Mouse (Mus musculus) embryo, embryonic 9.5 days (tissue): ENCODE measurements at regions not wholly inside any gene's neighbourhood (a gene's known extent, or its start where the extent isn't known, plus 50 kb on each side); places are given as distances from the start of the nearest gene placed in this dataset.
A peak's percentile ranks its signal among the peaks of the same experiment; 100 is the strongest.

Source experiments
- DNase-seq: peaks from one replicate; pipeline ENCODE4 v3.0.0-alpha.2; 2017; ENCODE audit errors: extremely low spot score

DNA sequence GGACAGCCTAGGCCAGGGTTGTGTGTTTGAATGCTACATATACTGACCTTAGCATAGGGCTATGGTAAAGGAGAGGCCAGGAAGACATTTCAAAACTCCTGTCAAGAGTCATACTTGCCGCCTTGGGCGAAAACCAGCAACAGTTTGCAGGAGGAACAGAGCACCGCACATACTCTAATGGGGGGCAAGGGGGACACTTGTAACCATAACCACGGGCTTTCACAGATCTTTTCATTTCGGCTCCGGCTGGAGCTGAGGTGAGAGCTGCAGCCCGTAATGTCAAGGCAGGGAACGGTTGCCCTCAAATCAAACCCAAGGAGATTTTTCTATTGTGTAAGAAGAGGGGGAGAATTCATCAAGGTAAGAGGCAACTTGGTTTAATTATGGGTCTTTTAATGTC, 258.7 kb upstream of the Nt5e start:
- DNase-seq, result no peak

- no peak for DNase-seq
Observed at GRCm38 (mm10) chr9:88068881-88069304, 258.1 kb upstream of the Nt5e start.

DNA sequence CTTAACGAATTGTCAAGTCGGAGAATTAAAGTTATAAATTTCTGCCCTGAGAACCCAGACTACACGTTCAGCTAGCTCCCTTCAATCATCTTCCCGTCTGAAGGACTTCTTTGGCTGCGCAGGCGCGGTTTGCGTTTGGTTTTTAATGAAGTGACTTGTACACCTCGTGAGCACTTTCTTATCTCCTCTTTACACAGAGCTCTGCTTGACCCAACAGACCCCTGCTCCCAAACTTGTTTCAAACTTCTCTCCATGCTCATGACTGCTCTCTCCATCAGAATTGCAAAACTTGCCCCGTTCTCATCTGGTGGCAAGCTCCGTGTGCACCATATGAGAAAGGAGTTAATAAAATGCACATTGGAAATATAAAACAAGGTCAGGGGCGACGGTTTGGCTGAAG, 257.2 kb upstream of the Nt5e start:
- DNase-seq, result no peak

DNA sequence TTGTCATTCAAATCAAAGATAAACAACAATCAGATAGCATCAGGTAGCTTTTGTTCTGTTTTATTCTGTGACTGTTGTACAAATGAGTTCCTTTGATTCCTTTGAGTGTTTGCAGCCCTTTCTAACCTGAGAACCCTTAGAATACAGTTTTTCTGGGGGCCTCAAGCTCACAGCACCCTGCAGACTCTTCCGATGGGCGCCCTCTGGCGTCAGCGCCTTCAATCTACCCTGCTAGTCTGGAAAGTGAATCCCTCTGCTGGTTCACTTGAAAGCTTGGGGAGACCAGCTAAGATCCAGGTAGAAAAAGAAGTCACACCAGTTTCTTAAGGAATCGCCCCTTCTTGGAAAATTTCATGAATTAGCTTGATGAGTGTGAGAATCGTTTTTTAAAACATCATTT, 253.8 kb upstream of the Nt5e start:
- DNase-seq, result peak; percentile 43

DNA sequence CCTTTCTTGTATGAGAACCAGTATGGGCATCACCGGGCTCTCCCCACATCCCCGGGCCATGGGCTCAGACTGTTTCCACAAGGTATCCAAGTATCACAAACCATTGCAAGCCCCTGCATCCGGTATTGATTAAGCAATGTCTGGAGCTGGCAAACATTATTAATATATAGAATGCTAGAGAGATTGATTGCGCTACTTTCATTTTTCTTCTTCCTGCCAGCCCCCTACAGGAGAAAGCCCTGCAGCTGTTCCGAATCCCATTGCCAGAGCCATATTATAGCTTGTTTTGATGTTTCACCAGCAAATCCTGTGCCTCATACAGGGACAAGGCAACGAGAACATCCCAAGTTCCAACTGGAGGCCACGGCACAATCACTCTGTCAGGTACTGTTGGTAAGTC, 253.4 kb upstream of the Nt5e start:
- DNase-seq, result no peak

DNA sequence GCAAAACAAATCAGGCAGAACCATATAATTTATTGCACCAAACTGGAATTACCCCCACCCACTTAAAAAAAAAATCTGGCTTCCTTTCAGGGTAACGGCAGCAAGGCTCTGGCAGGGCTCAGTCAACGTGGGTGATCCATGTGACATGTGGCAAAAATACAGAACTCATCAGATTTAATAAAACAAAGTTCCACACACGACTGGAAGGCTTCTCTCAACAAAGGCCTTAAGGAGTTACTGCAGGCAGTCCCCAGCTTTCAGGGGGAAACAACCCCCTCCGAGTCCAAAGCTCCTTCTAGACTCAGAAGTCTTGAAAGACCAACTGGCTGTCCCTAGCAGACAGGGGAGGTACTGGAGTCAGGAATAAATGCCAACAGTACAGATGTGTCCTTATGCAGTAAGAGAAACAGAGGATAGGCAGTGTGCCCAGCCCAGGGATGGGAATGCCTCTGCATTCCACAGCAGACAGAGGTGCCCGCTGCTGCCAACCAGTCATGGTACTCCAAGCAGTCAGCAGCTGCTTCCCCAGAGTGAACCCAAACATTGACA, 244.0 kb upstream of the Nt5e start:
- DNase-seq, result no peak

GRCm38 (mm10) chr9:88085181-88085816, 241.7 kb upstream of the Nt5e start:
- no peak for DNase-seq

GRCm38 (mm10) chr9:88085866-88086265, 241.1 kb upstream of the Nt5e start:
- no peak for DNase-seq

- no peak for DNase-seq
Observed at GRCm38 (mm10) chr9:88091781-88092527, 235.0 kb upstream of the Nt5e start.

GRCm38 (mm10) chr9:88092561-88092960, 234.4 kb upstream of the Nt5e start:
- DNase-seq, result no peak

- no peak for DNase-seq
Observed at GRCm38 (mm10) chr9:88113094-88113493, 213.9 kb upstream of the Nt5e start.

GRCm38 (mm10) chr9:88120536-88120935, 206.5 kb upstream of the Nt5e start:
- DNase-seq, result no peak

DNA sequence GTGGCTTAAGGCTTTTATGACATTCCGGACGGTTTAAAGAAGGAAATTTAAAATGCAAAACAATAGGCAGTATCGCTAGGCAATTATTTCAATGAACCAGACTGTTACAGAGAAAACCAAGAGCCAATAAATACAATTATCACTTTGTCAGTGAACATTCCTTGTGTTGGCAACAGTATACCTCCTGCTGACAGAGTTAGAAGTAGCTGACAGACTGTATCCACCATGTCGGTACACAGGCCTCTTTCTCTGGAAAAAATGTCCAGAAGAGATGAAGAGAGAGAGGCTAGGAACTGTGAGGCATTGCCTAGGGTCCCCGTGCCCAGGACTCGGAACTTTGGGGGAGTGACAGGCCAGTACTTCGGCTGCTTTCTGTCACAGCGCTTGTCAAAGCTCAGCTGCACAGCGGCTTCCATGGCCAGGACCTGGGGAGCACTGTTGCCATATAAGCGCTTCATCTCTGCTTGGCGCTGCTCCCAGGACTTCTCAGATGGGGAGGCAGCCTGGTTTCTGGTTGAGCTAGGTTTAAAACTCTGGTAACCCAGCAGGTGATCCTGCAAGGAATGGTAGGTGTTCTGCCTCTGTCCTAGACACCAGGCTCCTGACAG, 205.9 kb upstream of the Nt5e start:
- no peak for DNase-seq

GRCm38 (mm10) chr9:88124322-88125005, 202.5 kb upstream of the Nt5e start:
- no peak for DNase-seq

- DNase-seq, result no peak
Observed at GRCm38 (mm10) chr9:88163025-88163780, 163.8 kb upstream of the Nt5e start.

DNA sequence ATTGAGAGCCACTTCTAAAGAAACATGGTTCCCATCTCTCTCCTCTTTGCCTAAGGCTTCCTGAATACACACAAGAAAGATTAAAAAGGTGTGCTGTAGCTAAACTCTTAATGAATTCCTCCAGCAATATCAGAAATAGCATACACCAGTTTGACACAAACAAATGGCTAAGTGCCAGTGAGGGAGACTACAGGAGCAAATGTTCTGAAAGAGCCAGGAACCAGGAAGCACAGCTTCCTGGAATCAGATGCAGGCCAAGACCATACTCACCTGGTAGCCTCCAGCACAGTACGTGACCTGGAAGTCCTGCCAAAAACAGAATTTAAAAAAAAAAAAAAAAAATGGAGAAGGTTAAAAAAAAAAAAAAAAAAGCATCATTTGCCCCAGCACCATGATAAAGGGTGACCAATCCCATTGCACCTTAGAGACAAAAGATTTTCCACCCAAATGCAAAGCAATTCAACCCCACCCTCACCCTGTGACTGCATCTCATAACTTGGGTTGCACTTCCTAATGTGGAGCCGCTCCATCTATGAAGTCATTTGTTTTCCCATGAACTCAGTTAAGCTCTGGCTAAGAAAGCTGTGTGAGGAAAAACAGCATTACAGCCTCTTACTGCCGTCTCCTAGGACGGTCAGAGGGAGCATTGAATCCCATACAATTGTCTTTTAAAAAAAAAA, 149.3 kb upstream of the Nt5e start:
- no peak for DNase-seq

- no peak for DNase-seq
Observed at GRCm38 (mm10) chr9:88181189-88181994, 145.6 kb upstream of the Nt5e start.

- no peak for DNase-seq
Observed at GRCm38 (mm10) chr9:88207378-88207777, 119.6 kb upstream of the Nt5e start.

DNA sequence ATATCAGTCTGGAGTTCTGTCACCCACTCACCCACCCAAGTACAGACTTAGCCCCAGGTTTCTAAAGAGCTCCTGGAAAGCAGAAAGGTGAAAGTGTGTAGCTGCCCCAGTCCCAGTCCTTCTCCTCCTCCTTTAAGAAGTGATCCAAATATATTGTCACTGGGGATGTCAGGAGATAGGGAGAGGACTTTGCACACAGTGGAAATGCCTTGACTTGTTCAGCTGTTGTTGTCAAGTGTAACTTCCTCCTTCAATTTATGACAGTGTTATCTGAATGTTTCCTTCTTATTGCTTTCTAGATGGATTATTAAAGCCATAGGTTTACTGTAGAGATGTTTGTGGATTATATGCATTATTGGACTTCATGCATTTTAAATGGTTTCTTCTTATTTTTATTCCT, 119.0 kb upstream of the Nt5e start:
- DNase-seq, result no peak

DNA sequence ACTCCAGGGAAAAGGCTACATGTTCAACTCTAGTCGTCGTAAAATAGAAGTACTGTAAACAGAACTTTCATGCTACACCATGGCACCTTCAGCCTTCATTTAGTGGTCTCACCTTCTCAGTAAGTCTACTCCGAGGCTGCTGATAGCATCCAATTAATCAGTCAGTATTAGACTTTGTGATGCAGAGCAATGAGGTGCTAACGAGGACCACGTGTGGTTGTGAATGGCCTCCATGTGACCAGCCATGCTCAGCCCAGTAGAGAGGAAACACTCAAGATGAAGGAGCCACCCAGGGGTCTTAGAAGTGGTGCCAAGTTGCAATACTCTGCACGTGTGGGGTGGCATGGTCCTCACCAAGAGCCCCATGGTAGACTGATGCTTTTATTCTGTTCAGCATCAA, 112.2 kb upstream of the Nt5e start:
- no peak for DNase-seq
